Mouse (Mus musculus): ENCODE data around the gene Plac8. TPM values are rescaled to one million over a fixed set of nuclear protein-coding genes. Genes with fewer than 3 reads are reported as not detected.

Gene Plac8
- total and polyA plus RNA-seq, 2 experiments from 2014 or later = 2.8 to 3.9 TPM

DNA sequence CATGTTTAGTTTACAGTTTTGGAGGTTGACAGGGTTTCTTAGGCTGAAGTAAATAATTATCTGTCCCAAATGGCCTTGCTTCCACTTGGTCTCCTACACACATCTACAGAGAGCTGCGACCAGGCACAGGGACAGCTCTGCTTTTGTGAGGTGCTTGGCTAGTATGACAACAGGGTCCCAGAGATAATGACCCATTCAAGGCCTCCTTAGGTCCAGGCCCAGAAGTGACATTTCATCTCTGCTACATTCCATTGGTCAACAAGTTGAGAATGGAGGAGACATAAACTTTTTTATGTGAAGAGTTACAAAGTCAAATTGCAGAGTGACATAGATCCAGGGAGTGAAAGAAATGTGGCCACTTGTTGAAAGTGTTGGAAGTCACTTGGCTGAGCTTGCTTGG lies 48.7 kb downstream of the Plac8 start:
- DNase-seq (ENCODE audit: low spot score) = no peak
- WGBS = 92% methylated on average over 1 of the region's 1 CpGs
- TF ChIP-seq CTCF (IDR thresholded peaks at IDR 0.05; ENCODE audit: low read depth) = no peak
- peaks cover 5% of the 10 kb centered on the region; the same call in 1 of the 2 replicates for H3K4me1 ChIP-seq (ENCODE audit: insufficient read depth, low read length)
- no peak overlapping the region for H3K4me2 ChIP-seq (ENCODE audit: low read depth, low read length)
- H3K4me3 ChIP-seq (ENCODE audit: low read length) = no peak overlapping the region
- no peak overlapping the region for H3K27ac ChIP-seq
- no peaks in the 10 kb centered on the region for H3K27me3 ChIP-seq (ENCODE audit: insufficient read depth, low read length)
- 0 out of 2 replicates have a peak, but pooled peaks cover under 1% of the 10 kb centered on the region for H3K36me3 ChIP-seq (ENCODE audit: insufficient read depth, low read length)
- no peak overlapping the region for H3K9ac ChIP-seq (replicated peaks; ENCODE audit: low read length)
- ATAC-seq = no peak
- H3K9me3 ChIP-seq (ENCODE audit: low read length) = no peaks in the 10 kb centered on the region

GRCm38 (mm10) chr5:100520223-100520622 lies 51.8 kb downstream of the Plac8 start:
- Histone ChIP-seq H3K27me3 (ENCODE audit: insufficient read depth, low read length) (no peaks in the 10 kb centered on the region), H3K4me3 (ENCODE audit: low read length) (no peak overlapping the region), H3K9me3 (ENCODE audit: low read length) (no peaks in the 10 kb centered on the region), H3K27ac (no peak overlapping the region), H3K9ac (replicated peaks; ENCODE audit: low read length) (no peak overlapping the region), H3K4me2 (ENCODE audit: low read depth, low read length) (0 out of 2 replicates have a peak overlapping the region, but pooled peaks have one; percentile 7), H3K36me3 (ENCODE audit: insufficient read depth, low read length) (no peaks in the 10 kb centered on the region), H3K4me1 (ENCODE audit: insufficient read depth, low read length) (peaks cover 10% of the 10 kb centered on the region)
- ATAC-seq (no peak), DNase-seq (ENCODE audit: low spot score) (no peak)
- 92% methylated on average over 2 of the region's 2 CpGs for WGBS
- TF ChIP-seq CTCF (IDR thresholded peaks at IDR 0.05; ENCODE audit: low read depth) = no peak

GRCm38 (mm10) chr5:100519027-100519411 lies 53.0 kb downstream of the Plac8 start:
- peak overlapping the region; percentile 85 for H3K4me3 ChIP-seq (ENCODE audit: low read length)
- 8% methylated on average over 5 of the region's 5 CpGs for WGBS
- H3K4me1 ChIP-seq (ENCODE audit: insufficient read depth, low read length) = peaks cover 10% of the 10 kb centered on the region
- peak overlapping the region; percentile 81; the same call in 1 of the 2 replicates for H3K27ac ChIP-seq
- no peaks in the 10 kb centered on the region for H3K27me3 ChIP-seq (ENCODE audit: insufficient read depth, low read length)
- no peaks in the 10 kb centered on the region for H3K9me3 ChIP-seq (ENCODE audit: low read length)
- TF ChIP-seq CTCF (IDR thresholded peaks at IDR 0.05; ENCODE audit: low read depth) = no peak
- ATAC-seq (no peak), DNase-seq (ENCODE audit: low spot score) (no peak)
- peak overlapping the region; percentile 76 for H3K9ac ChIP-seq (replicated peaks; ENCODE audit: low read length)
- peak overlapping the region; percentile 67 for H3K4me2 ChIP-seq (ENCODE audit: low read depth, low read length)
- H3K36me3 ChIP-seq (ENCODE audit: insufficient read depth, low read length) = no peaks in the 10 kb centered on the region

DNA sequence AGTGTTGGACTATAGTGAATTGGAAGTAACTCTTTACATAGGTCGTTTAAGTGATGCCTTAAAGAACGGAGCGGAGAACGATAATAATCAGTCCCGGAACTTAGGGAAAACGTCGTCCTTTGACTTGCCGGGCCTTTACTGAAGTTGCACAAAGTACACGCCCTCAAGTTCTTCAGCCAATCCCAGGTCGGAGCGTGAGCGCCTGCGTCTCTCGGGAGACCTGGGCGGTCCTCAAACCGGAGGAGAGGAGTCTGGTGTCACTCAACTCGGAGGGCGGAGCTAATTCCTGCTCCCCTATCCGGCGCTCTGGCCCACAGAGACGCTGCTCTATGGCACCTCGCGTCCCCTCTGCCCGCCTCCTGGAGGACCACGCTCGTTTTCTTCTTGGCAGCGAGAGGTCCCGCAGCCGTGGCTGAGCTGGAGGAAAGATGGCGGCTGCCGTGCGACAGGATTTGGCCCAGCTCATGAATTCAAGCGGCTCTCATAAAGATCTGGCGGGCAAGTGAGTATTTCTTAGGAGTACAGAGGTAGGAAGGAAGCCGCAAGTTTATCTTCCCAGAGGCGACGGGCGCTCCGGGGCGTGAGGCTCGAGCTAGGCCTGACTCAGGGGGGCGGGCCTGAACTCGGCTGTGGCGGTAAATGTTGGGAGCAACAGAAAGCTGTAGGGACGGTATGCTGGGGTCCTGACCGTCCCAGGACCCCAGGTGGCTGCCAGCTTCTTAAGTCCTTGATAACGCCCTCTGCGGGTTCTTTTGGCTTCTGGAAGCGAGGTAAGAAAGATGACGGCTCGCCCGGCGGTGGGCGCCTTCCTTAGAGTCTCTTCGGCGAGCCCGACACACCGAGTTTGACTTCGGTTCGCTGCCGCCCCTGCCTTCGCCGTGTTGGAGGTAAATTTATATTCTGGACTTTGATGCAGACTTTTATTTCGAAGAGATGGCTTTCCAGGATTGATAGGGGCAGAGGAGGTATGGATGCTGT lies 53.7 kb downstream of the Plac8 start, which contains the start of gene Cops4:
Gene Cops4 (plus strand): TSS at position 261 of the 978 bp plus-strand sequence.
- H3K36me3 ChIP-seq (ENCODE audit: insufficient read depth, low read length) = no peaks in the 10 kb centered on the region

DNA sequence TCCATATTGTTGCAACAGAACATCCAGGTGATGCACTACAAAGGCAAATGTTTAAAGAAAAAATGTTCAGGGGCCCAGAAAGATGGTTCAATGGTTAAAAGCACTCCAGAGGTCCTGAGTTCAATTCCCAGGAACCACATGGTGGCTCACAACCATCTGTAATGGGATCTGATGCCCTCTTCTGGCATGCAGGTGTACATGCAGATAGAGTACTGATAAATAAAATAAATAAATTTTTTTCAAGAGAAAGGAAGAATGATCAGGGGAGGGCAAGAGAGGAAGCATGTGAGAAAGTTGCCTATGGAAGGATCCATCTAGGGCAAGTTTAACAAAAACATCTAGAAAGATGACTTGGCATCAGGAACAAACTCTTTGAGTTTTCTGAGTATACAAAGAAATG lies 59.5 kb downstream of the Plac8 start:
- ATAC-seq (no peak), DNase-seq (ENCODE audit: low spot score) (no peak)
- Histone ChIP-seq H3K36me3 (ENCODE audit: insufficient read depth, low read length) (no peaks in the 10 kb centered on the region), H3K9me3 (ENCODE audit: low read length) (no peaks in the 10 kb centered on the region), H3K4me2 (ENCODE audit: low read depth, low read length) (no peak overlapping the region), H3K27me3 (ENCODE audit: insufficient read depth, low read length) (no peaks in the 10 kb centered on the region), H3K9ac (replicated peaks; ENCODE audit: low read length) (no peak overlapping the region), H3K27ac (no peak overlapping the region), H3K4me1 (ENCODE audit: insufficient read depth, low read length) (peaks cover 2% of the 10 kb centered on the region), H3K4me3 (ENCODE audit: low read length) (no peak overlapping the region)
- no peak for TF ChIP-seq CTCF (IDR thresholded peaks at IDR 0.05; ENCODE audit: low read depth)

More for the DNA sequence above, 53.7 kb downstream of the Plac8 start, which contains the start of gene Cops4:
- DNase-seq (ENCODE audit: low spot score) = peak; percentile 100
- Histone ChIP-seq H3K27me3 (ENCODE audit: insufficient read depth, low read length) (no peaks in the 10 kb centered on the region), H3K4me1 (ENCODE audit: insufficient read depth, low read length) (peaks cover 10% of the 10 kb centered on the region), H3K9me3 (ENCODE audit: low read length) (no peaks in the 10 kb centered on the region), H3K9ac (replicated peaks; ENCODE audit: low read length) (peak within 1 kb of the TSS; percentile 76), H3K4me2 (ENCODE audit: low read depth, low read length) (peak within 1 kb of the TSS; percentile 67), H3K4me3 (ENCODE audit: low read length) (peak within 1 kb of the TSS; percentile 85), H3K27ac (peak within 1 kb of the TSS; percentile 81)
- ATAC-seq = peak; percentile 100
- WGBS = under 1% methylated on average over 64 of the region's 64 CpGs
- peak; percentile 40 for TF ChIP-seq CTCF (IDR thresholded peaks at IDR 0.05; ENCODE audit: low read depth)

GRCm38 (mm10) chr5:100509247-100509646 lies 62.8 kb downstream of the Plac8 start:
- H3K36me3 ChIP-seq (ENCODE audit: insufficient read depth, low read length) = no peaks in the 10 kb centered on the region
- H3K27ac ChIP-seq = no peak overlapping the region
- no peaks in the 10 kb centered on the region for H3K4me1 ChIP-seq (ENCODE audit: insufficient read depth, low read length)
- DNase-seq (ENCODE audit: low spot score) (no peak), ATAC-seq (no peak)
- no peak overlapping the region for H3K9ac ChIP-seq (replicated peaks; ENCODE audit: low read length)
- TF ChIP-seq CTCF (IDR thresholded peaks at IDR 0.05; ENCODE audit: low read depth) = no peak
- no peak overlapping the region for H3K4me3 ChIP-seq (ENCODE audit: low read length)
- no peaks in the 10 kb centered on the region for H3K9me3 ChIP-seq (ENCODE audit: low read length)
- no peaks in the 10 kb centered on the region for H3K27me3 ChIP-seq (ENCODE audit: insufficient read depth, low read length)
- H3K4me2 ChIP-seq (ENCODE audit: low read depth, low read length) = no peak overlapping the region
- WGBS = 83% methylated on average over 11 of the region's 11 CpGs

Other genes starting within 250 kb of the Plac8 start
- gene Sec31a, start 156.0 kb downstream of the Plac8 start, total RNA-seq (2014; rRNA removed) = 165 and 209 TPM in 2 replicates
- gene Sec31a, start 156.0 kb downstream of the Plac8 start, polyA plus RNA-seq (2015; fragmentation: Nextera tagmentation; extraction: Ambion mirVana) = 69.3 and 73.8 TPM in 2 replicates
- 13.9 and 19.3 TPM in 2 replicates for gene Lin54, start 71.6 kb downstream of the Plac8 start, total RNA-seq (2014; rRNA removed)
- gene Lin54, start 71.6 kb downstream of the Plac8 start, polyA plus RNA-seq (2015; fragmentation: Nextera tagmentation; extraction: Ambion mirVana) = 6.7 and 8.3 TPM in 2 replicates
- gene Cops4, start 53.9 kb downstream of the Plac8 start, total RNA-seq (2014; rRNA removed) = 91.7 and 97.5 TPM in 2 replicates
- gene Cops4, start 53.9 kb downstream of the Plac8 start, polyA plus RNA-seq (2015; fragmentation: Nextera tagmentation; extraction: Ambion mirVana) = 169 and 172 TPM in 2 replicates
- 79.9 and 97.5 TPM in 2 replicates for gene Coq2, start 102.9 kb upstream of the Plac8 start, total RNA-seq (2014; rRNA removed)
- 61.6 and 65.2 TPM in 2 replicates for gene Coq2, start 102.9 kb upstream of the Plac8 start, polyA plus RNA-seq (2015; fragmentation: Nextera tagmentation; extraction: Ambion mirVana)
- gene Hpse, start 147.5 kb upstream of the Plac8 start, total RNA-seq (2014; rRNA removed) = 1.3 and 1.7 TPM in 2 replicates
- gene Hpse, start 147.5 kb upstream of the Plac8 start, polyA plus RNA-seq (2015; fragmentation: Nextera tagmentation; extraction: Ambion mirVana) = 0.79 and 0.91 TPM in 2 replicates
- gene Helq, start 226.4 kb upstream of the Plac8 start, total RNA-seq (2014; rRNA removed) = 9.4 and 10.6 TPM in 2 replicates
- 11.1 and 12.7 TPM in 2 replicates for gene Helq, start 226.4 kb upstream of the Plac8 start, polyA plus RNA-seq (2015; fragmentation: Nextera tagmentation; extraction: Ambion mirVana)
- gene Mrps18c, start 226.4 kb upstream of the Plac8 start, total RNA-seq (2014; rRNA removed) = 26.3 and 26.5 TPM in 2 replicates
- 183 and 192 TPM in 2 replicates for gene Mrps18c, start 226.4 kb upstream of the Plac8 start, polyA plus RNA-seq (2015; fragmentation: Nextera tagmentation; extraction: Ambion mirVana)
- gene Abraxas1, start 248.7 kb upstream of the Plac8 start, total RNA-seq (2014; rRNA removed) = 4.7 and 6.9 TPM in 2 replicates
- 10.7 and 11.4 TPM in 2 replicates for gene Abraxas1, start 248.7 kb upstream of the Plac8 start, polyA plus RNA-seq (2015; fragmentation: Nextera tagmentation; extraction: Ambion mirVana)

All from hindbrain, postnatal 0 days (tissue).